Mouse (Mus musculus) midbrain, embryonic 16.5 days (tissue): Measurements from ENCODE around the gene Olfr190. TPM values are rescaled to one million over a fixed set of nuclear protein-coding genes. Genes with fewer than 3 reads are reported as not detected.
"Not testable (repeated sequence)": the region's sequence is repeated elsewhere in the genome, so short reads cannot be mapped to it uniquely, and the experiment has no call there.

Experiments
- ATAC-seq: fragments of 200-750 bp; cut with Nextera tagmentation; 2 replicates; pipeline ENCODE4 v1.8.0; 2017; ENCODE audit warnings: moderate TSS enrichment
- H3K27ac ChIP-seq: fragments of 300-500 bp; sonication (generic); 2 replicates; pipeline ENCODE4 v1.5.1; 2014; ENCODE audit warnings: mild to moderate bottlenecking, low read length, mixed read lengths
- H3K27me3 ChIP-seq: fragments of 300-500 bp; sonication (generic); 2 replicates; pipeline ENCODE4 v1.6.1; 2014; ENCODE audit warnings: low read depth, low read length, mixed read lengths; ENCODE audit not compliant: control insufficient read depth, insufficient read depth
- H3K36me3 ChIP-seq: fragments of 300-500 bp; sonication (generic); 2 replicates; pipeline ENCODE4 v1.6.1; 2014; ENCODE audit warnings: mild to moderate bottlenecking, low read length, moderate library complexity, mixed read lengths; ENCODE audit not compliant: control insufficient read depth, insufficient read depth
- H3K4me1 ChIP-seq: fragments of 300-500 bp; sonication (generic); 2 replicates; pipeline ENCODE4 v1.6.1; 2014; ENCODE audit warnings: mild to moderate bottlenecking, low read length, mixed read lengths; ENCODE audit not compliant: control insufficient read depth, insufficient read depth
- H3K4me2 ChIP-seq: fragments of 300-500 bp; sonication (generic); 2 replicates; pipeline ENCODE4 v1.6.1; 2014; ENCODE audit warnings: mild to moderate bottlenecking, low read length, mixed read lengths
- H3K4me3 ChIP-seq: fragments of 300-500 bp; sonication (generic); 2 replicates; pipeline ENCODE4 v1.5.1; 2014; ENCODE audit warnings: low read depth, mild to moderate bottlenecking, low read length, moderate library complexity, mixed read lengths
- H3K9ac ChIP-seq: fragments of 300-500 bp; sonication (generic); 2 replicates; pipeline ENCODE4 v1.6.1; 2014; ENCODE audit warnings: low read depth, low read length, mixed read lengths
- H3K9me3 ChIP-seq: fragments of 300-500 bp; sonication (generic); replicated peaks from 2 replicates; pipeline ENCODE4 v1.6.1; 2014; ENCODE audit warnings: mild to moderate bottlenecking, low read length, mixed read lengths; ENCODE audit not compliant: control insufficient read depth, poor library complexity, severe bottlenecking
- WGBS: fragments of 180-500 bp; shearing (Covaris S2); extraction: QIAGEN DNeasy Blood & Tissue Kit; methylation state at CpG from one replicate; pipeline ENCODE4 v1.1.7; 2014; 5-methylcytosine and 5-hydroxymethylcytosine counted together
- polyA plus RNA-seq: library from polyadenylated mRNA; unstranded; fragments of >200 nt; fragmentation: Nextera tagmentation; extraction: Ambion mirVana; gene quantifications from 2 replicates; pipeline ENCODE4 v1.2.1, GENCODE M21; 2015

Gene Olfr190
- polyA plus RNA-seq, 1 experiment from 2014 or later, result not detected

GRCm38 (mm10) chr16:59062411-59062810 is 15.4 kb downstream of the Olfr190 start:
- not testable (repeated sequence) for H3K27ac ChIP-seq, ATAC-seq, H3K27me3 ChIP-seq, H3K36me3 ChIP-seq, H3K4me1 ChIP-seq, H3K4me2 ChIP-seq, H3K9ac ChIP-seq, H3K4me3 ChIP-seq, H3K9me3 ChIP-seq
- WGBS, result 69% methylated on average over 3 of the region's 3 CpGs

GRCm38 (mm10) chr16:59049286-59049685 is 28.5 kb downstream of the Olfr190 start:
- not testable (repeated sequence) for H3K36me3 ChIP-seq

GRCm38 (mm10) chr16:59048860-59049259 is 28.9 kb downstream of the Olfr190 start:
- no peaks in the 10 kb centered on the region for H3K27me3 ChIP-seq
- H3K4me3 ChIP-seq, result no peak overlapping the region
- no peaks in the 10 kb centered on the region for H3K9me3 ChIP-seq
- WGBS, result 81% methylated on average over 1 of the region's 1 CpGs
- H3K4me1 ChIP-seq, result no peaks in the 10 kb centered on the region
- no peak overlapping the region for H3K9ac ChIP-seq
- no peaks in the 10 kb centered on the region for H3K36me3 ChIP-seq
- no peak overlapping the region for H3K27ac ChIP-seq
- H3K4me2 ChIP-seq, result no peak overlapping the region
- ATAC-seq, result no peak

More at GRCm38 (mm10) chr16:59049286-59049685, 28.5 kb downstream of the Olfr190 start:
- H3K9me3 ChIP-seq, H3K4me1 ChIP-seq, H3K27me3 ChIP-seq, ATAC-seq, H3K9ac ChIP-seq, H3K4me3 ChIP-seq, H3K4me2 ChIP-seq, H3K27ac ChIP-seq: not testable (repeated sequence)
- 94% methylated on average over 2 of the region's 2 CpGs for WGBS

- H3K4me1 ChIP-seq, result no peaks in the 10 kb centered on the region
- no peak for ATAC-seq
- no peaks in the 10 kb centered on the region for H3K27me3 ChIP-seq
- H3K4me3 ChIP-seq, result no peak overlapping the region
- H3K9ac ChIP-seq, result no peak overlapping the region
- H3K27ac ChIP-seq, result no peak overlapping the region
- no peaks in the 10 kb centered on the region for H3K9me3 ChIP-seq
- no peak overlapping the region for H3K4me2 ChIP-seq
- WGBS, result 73% methylated on average over 4 of the region's 4 CpGs
- no peaks in the 10 kb centered on the region for H3K36me3 ChIP-seq
These were observed 30.2 kb downstream of the Olfr190 start for GRCm38 (mm10) chr16:59047579-59047978.

- Histone ChIP-seq H3K27me3 (no peaks in the 10 kb centered on the region), H3K9me3 (no peaks in the 10 kb centered on the region), H3K4me1 (no peaks in the 10 kb centered on the region), H3K27ac (no peak overlapping the region), H3K4me3 (no peak overlapping the region), H3K4me2 (no peak overlapping the region), H3K9ac (no peak overlapping the region), H3K36me3 (no peaks in the 10 kb centered on the region)
- no peak for ATAC-seq
- 88% methylated on average over 3 of the region's 3 CpGs for whole genome bisulfite sequencing
These were observed 32.0 kb downstream of the Olfr190 start for GRCm38 (mm10) chr16:59045835-59046234.

GRCm38 (mm10) chr16:59039710-59040109 is 38.1 kb downstream of the Olfr190 start, which contains the start of gene Olfr187:
Olfr187 (minus strand) TSS chr16:59039767.
- Histone ChIP-seq H3K9ac (no peak within 1 kb of the TSS), H3K36me3 (no peaks in the 10 kb centered on the region), H3K4me3 (no peak within 1 kb of the TSS), H3K27me3 (no peaks in the 10 kb centered on the region), H3K4me1 (no peaks in the 10 kb centered on the region), H3K4me2 (no peak within 1 kb of the TSS), H3K9me3 (no peaks in the 10 kb centered on the region), H3K27ac (no peak within 1 kb of the TSS)
- no peak for ATAC-seq
- 93% methylated on average over 7 of the region's 7 CpGs for WGBS

- Histone ChIP-seq H3K4me3 (no peak within 1 kb of the TSS), H3K9me3 (no peaks in the 10 kb centered on the region), H3K4me2 (no peak within 1 kb of the TSS), H3K27me3 (no peaks in the 10 kb centered on the region), H3K27ac (no peak within 1 kb of the TSS), H3K9ac (no peak within 1 kb of the TSS), H3K36me3 (no peaks in the 10 kb centered on the region), H3K4me1 (no peaks in the 10 kb centered on the region)
- no peak for ATAC-seq
- WGBS, result 94% methylated on average over 4 of the region's 4 CpGs
These were observed 47.6 kb downstream of the Olfr190 start, which contains the start of gene Olfr186 for GRCm38 (mm10) chr16:59030191-59030590. Olfr186 (minus strand) TSS chr16:59030291.

Other genes with a start within 250 kb of the Olfr190 start
- gene Olfr177, start 203.2 kb downstream of the Olfr190 start, polyA plus RNA-seq, result not detected in 2 replicates
- gene Olfr178, start 185.9 kb downstream of the Olfr190 start, polyA plus RNA-seq, result not detected in 2 replicates
- gene Olfr181, start 149.2 kb downstream of the Olfr190 start, polyA plus RNA-seq, result not detected in 2 replicates
- not detected in 2 replicates for gene Olfr180, start 148.6 kb downstream of the Olfr190 start, polyA plus RNA-seq
- gene Olfr183, start 82.6 kb downstream of the Olfr190 start, polyA plus RNA-seq, result not detected in 2 replicates
- not detected in 2 replicates for gene Olfr186, start 47.7 kb downstream of the Olfr190 start, polyA plus RNA-seq
- not detected in 2 replicates for gene Olfr187, start 38.2 kb downstream of the Olfr190 start, polyA plus RNA-seq
- gene Olfr191, start 11.8 kb upstream of the Olfr190 start, polyA plus RNA-seq, result not detected in 2 replicates
- gene Olfr193, start 33.9 kb upstream of the Olfr190 start, polyA plus RNA-seq, result not detected in 2 replicates
- not detected in 2 replicates for gene Olfr194, start 43.1 kb upstream of the Olfr190 start, polyA plus RNA-seq
- not detected in 2 replicates for gene Olfr195, start 69.0 kb upstream of the Olfr190 start, polyA plus RNA-seq
- gene Olfr196, start 92.4 kb upstream of the Olfr190 start, polyA plus RNA-seq, result not detected in 2 replicates
- gene Olfr198, start 125.5 kb upstream of the Olfr190 start, polyA plus RNA-seq, result not detected in 2 replicates
- not detected in 2 replicates for gene Olfr199, start 141.8 kb upstream of the Olfr190 start, polyA plus RNA-seq
- gene Olfr201, start 194.6 kb upstream of the Olfr190 start, polyA plus RNA-seq, result not detected in 2 replicates
- gene Olfr202, start 208.8 kb upstream of the Olfr190 start, polyA plus RNA-seq, result not detected in 2 replicates
- not detected in 2 replicates for gene Olfr203, start 220.9 kb upstream of the Olfr190 start, polyA plus RNA-seq
- gene Olfr204, start 240.2 kb upstream of the Olfr190 start, polyA plus RNA-seq, result not detected in 2 replicates